Mouse (Mus musculus): ENCODE data around the gene Fxyd7.
A peak's percentile ranks its signal among the peaks of the same experiment; 100 is the strongest.

The Fxyd7 gene

GRCm38 (mm10) chr7:31050487-31050886, 780 bp downstream of the Fxyd7 start:
- no peak for DNase-seq

DNA sequence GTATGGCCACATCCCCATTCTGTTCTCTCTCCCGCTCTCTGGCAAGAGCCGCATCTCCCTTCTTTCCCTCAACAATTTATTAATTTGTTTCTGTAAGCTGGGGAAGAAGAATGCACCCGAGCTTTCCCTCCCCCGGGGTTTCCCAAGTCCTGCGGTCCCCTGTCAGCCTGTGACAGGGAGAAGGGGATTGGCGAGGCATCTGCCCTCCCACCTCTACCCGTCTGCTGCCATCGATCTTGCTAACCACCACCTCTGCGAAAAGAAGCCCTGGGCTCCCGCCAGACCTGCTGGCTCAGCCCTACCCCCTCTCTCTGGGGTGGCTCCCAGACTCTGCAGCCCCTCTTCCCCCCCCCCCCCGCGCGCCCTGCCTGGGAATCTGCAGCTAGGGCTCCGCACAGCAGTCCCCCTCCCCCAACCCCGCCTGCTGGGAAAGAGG, 1.4 kb downstream of the Fxyd7 start:
- peak in 1 of 2 experiments; percentile 31 for DNase-seq

GRCm38 (mm10) chr7:31049135-31049845, 2.0 kb downstream of the Fxyd7 start:
- peak; percentile 33 to 39 for DNase-seq

- no peak for DNase-seq
Measured at GRCm38 (mm10) chr7:31042431-31042910, 8.8 kb downstream of the Fxyd7 start, which contains the start of gene Fxyd5. Fxyd5 (minus strand) TSS chr7:31042481.

DNA sequence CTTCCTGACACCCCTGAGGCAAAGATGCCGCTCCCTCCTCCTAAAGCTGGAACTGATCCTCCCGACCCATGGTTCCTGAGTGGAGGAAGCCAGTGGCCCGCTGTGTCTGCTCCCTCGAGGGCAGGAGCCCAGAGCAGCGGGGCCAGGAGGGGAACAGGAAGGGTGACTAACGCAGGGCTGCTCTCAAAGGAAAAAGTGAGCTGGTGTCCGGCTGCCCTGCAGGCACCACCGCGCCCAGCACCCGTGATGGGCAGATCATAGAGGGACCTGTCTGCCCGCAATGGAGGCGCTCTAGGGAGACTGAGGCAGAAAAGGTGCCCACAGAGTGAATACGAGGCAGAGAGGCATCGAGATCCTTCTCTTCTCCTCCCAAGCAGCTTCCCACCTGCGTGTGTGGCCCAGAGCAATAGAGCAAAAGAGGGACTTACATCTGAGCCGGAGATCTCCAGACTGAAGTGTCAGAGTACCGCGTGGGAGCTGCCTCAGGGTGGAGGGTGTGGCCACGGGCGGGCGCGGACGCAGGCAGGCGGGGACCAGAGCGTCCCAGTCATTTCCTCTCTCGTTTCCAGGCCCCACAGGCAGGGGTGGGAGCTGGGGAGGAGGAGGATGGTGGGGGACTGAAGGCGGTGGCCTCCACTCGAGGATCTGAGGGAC, 9.5 kb downstream of the Fxyd7 start:
- peak; percentile 60 to 79 for DNase-seq

GRCm38 (mm10) chr7:31041023-31041407, 10.3 kb downstream of the Fxyd7 start:
- DNase-seq, result no peak

- DNase-seq, result no peak
Measured at GRCm38 (mm10) chr7:31040281-31041022, 10.8 kb downstream of the Fxyd7 start.

DNA sequence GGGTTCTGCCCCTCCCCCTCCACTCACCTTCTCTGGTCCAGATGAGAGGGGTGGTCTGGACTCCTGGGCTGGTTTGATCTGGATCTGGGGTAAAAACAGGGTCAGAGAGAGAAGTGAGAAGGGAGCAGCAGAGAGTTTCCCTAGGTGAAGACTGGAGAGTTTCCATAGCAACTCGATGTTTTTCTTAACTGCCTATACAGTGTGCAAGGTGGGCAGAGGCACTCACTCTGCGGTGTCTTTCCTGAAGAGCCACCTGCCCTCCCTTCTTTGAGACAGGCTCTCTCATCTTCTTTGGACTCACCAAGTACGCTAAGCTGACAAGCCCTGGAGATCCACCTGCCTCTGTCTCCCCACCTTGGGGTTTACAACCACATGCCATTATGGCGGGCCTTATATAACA, 12.3 kb downstream of the Fxyd7 start:
- DNase-seq, result no peak

DNA sequence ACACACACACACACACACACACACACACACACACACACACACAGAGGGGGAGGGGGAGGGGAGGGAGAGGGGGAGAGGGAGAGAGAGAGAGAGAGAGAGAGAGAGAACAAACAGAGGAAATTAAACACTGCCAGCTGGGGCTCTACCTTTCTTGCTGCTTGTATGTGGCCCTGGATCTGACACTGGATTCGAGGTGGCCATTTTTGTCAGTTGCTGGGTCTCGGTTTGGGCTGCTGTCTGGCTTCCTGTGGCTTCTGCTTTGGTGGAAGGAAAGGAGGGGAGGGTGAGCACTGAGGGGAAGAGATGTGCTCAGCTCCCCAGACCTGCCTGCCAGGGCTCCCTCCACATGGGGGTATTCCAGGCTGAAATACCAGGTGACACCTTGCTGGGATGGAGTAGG, 13.6 kb downstream of the Fxyd7 start:
- no peak for DNase-seq

DNA sequence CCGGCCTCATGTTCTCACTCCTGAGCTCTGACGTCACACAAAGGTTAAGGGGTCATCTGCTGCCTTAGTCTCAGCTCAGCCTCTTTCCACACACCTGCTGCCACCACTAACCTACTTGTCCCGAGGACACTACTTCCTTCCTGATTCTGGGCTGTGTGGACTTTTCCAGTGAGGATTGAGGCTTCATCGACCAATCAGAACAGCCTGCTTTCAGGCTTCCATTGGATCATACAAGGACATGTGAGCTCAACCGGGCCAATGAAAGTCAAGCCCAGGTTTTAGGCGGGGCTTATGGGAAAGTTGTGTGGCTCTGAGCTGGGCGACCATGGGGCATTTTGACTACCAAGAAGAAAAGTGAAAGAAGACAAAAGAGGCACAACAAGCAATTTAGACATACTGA, 14.3 kb downstream of the Fxyd7 start:
- no peak for DNase-seq

- no peak for DNase-seq
Measured at GRCm38 (mm10) chr7:31035291-31035690, 16.0 kb downstream of the Fxyd7 start.

GRCm38 (mm10) chr7:31034789-31035188, 16.5 kb downstream of the Fxyd7 start:
- DNase-seq, result no peak

GRCm38 (mm10) chr7:31033409-31034165, 17.7 kb downstream of the Fxyd7 start:
- no peak for DNase-seq

DNA sequence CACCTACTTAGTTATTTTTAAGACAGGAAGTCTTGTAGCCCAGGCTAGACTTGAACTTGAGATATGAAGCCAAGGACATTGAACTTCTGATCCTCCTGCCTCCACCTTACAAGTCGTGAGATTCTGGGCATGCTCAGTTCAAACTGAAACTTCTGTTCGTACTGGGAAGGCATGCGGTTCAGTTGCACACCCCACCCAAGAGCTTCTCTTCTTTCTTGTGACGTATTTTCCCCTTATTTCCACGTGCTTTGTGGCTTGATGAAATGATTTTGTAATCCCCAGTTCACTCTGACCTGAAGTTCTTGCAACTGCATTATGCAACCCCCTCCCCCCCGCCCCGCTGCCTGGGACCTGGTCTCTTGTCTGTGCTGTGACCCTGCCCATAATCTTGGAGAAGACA, 19.5 kb downstream of the Fxyd7 start:
- DNase-seq, result no peak

GRCm38 (mm10) chr7:31030717-31031116, 20.6 kb downstream of the Fxyd7 start:
- no peak for DNase-seq

DNA sequence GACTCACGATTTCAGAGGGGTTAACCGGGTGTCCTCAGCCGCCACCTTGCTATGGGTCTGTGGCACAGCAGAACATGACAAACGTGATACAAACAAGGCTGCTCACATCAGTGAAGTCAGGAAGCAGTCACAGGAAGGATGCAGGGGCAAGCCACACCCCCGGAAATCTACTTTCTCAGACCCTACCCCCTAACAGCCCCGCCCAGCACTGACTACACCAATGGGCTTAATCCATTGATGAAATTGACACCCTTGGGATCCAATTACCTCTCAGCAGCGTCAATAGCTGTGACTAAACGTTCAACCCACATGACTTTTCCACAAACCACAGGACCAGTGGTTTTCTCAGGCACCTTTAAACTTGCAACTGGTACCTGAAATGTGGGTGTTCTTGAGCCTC, 22.7 kb downstream of the Fxyd7 start:
- DNase-seq, result no peak

DNA sequence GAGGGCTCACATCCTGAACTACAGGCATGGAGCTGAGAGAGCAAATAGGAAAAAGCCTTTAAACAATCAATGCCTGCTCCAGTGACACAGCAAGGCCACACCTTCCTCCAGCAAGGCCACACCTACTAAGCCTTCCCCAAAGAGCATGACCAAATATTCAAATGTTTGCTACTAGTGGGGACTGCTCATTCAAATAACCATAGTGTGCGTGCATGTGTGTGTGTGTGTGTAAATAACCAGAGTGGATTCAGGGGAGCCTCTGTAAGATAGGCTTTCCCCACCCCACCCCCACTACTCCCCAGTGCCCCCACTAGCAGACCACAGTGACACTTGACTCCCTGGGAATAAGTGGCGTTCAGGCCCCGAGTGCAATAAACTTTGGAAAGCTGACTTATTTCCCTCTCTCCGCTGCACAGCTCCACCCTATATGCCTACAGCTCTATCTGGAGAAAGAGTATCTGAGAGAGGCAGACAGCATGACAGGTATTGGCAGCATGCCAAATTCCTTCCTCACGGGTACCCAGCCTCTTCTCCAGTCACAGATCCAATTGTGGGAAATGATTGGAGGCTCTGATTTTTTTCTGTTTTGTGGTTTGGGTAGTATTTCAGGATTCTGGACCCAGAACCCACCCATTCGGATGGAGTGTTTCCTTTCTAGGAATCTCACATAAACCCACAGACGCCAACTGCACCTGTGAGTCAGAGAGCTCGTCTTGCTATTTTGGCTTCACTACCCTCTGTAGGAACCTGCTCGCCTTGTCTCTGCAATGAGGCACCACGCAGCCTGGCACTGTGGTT, 34.0 kb downstream of the Fxyd7 start:
- peak; percentile 53 to 56 for DNase-seq

- DNase-seq, result no peak
Measured at GRCm38 (mm10) chr7:31012971-31013370, 38.3 kb downstream of the Fxyd7 start.

DNA sequence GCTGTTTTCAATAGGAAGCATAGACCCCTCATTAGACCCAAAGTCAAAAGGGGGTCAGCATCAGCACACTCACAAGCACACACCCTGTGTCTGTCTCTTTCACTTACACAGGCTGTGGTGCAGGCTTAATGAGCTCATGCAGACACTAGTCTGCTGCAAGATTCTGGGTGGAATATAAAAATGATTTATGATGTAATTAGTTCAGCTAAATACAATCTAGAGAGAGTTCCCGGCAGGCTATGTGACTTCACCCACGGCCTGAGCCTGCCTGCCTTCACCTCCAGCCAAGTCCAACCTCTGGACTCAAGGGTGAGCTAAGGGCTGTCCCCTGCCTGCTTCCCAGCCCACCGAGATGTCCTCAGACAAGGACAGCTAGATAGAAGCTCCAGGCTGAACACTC, 42.4 kb downstream of the Fxyd7 start:
- DNase-seq, result peak in 1 of 2 experiments; percentile 46

DNA sequence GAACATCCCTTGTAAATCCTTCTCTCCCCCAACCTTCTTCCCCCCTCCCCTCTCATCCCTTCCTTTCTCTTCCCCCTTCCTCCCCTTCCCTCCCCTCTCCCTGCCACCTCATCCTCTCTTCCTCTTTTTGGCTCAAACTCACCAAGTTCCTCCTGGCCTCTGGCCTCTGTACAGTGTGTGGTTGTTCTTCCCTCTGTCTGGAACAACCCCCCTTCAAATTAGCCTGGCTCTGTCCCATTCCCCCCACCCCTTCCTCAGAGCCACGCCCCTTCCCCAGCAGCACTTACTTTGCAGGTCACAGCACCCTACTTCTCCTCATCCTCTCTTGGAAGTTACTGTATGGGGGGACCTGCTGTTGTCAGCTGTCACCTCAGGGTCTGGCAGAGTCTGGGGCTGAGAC, 43.1 kb downstream of the Fxyd7 start:
- DNase-seq, result no peak

- DNase-seq, result no peak
Measured at GRCm38 (mm10) chr7:31007775-31008174, 43.5 kb downstream of the Fxyd7 start.

GRCm38 (mm10) chr7:31002650-31003049, 48.6 kb downstream of the Fxyd7 start:
- DNase-seq, result peak; percentile 13 to 55

Measured in kidney, postnatal 25 days (tissue).